Mouse (Mus musculus): Measurements from ENCODE around the gene Hat1.
A peak's percentile ranks its signal among the peaks of the same experiment; 100 is the strongest.

Hat1 gene

GRCm38 (mm10) chr2:71376433-71376906, 12.3 kb upstream of the Hat1 start:
- DNase-seq (ENCODE audit: low spot score in 2 of 2): no peak

- DNase-seq (ENCODE audit: low spot score in 2 of 2): no peak
Observed at GRCm38 (mm10) chr2:71377426-71377825, 11.3 kb upstream of the Hat1 start.

- no peak for DNase-seq (ENCODE audit: low spot score in 2 of 2)
Observed at GRCm38 (mm10) chr2:71381962-71382361, 6.8 kb upstream of the Hat1 start.

- DNase-seq (ENCODE audit: low spot score in 2 of 2): no peak
Observed at GRCm38 (mm10) chr2:71383890-71384289, 4.9 kb upstream of the Hat1 start.

- no peak for DNase-seq (ENCODE audit: low spot score in 2 of 2)
Observed at GRCm38 (mm10) chr2:71387766-71388165, 992 bp upstream of the Hat1 start.

- DNase-seq (ENCODE audit: low spot score in 2 of 2): no peak
Observed at GRCm38 (mm10) chr2:71389864-71390263, 1.1 kb downstream of the Hat1 start.

GRCm38 (mm10) chr2:71405613-71406012, 16.9 kb downstream of the Hat1 start:
- no peak for DNase-seq (ENCODE audit: low spot score in 2 of 2)

- no peak for DNase-seq (ENCODE audit: low spot score in 2 of 2)
Observed at GRCm38 (mm10) chr2:71418760-71419280, 30.1 kb downstream of the Hat1 start.

GRCm38 (mm10) chr2:71419408-71419807, 30.6 kb downstream of the Hat1 start:
- no peak for DNase-seq (ENCODE audit: low spot score in 2 of 2)

GRCm38 (mm10) chr2:71420895-71421425, 32.2 kb downstream of the Hat1 start:
- DNase-seq (ENCODE audit: low spot score in 2 of 2): no peak

GRCm38 (mm10) chr2:71424545-71424944, 35.8 kb downstream of the Hat1 start:
- DNase-seq (ENCODE audit: low spot score in 2 of 2): no peak

- DNase-seq (ENCODE audit: low spot score in 2 of 2): no peak
Observed at GRCm38 (mm10) chr2:71435440-71435839, 46.7 kb downstream of the Hat1 start.

- DNase-seq (ENCODE audit: low spot score in 2 of 2): no peak
Observed at GRCm38 (mm10) chr2:71443376-71443775, 54.6 kb downstream of the Hat1 start.

GRCm38 (mm10) chr2:71445536-71446196, 56.9 kb downstream of the Hat1 start:
- no peak for DNase-seq (ENCODE audit: low spot score in 2 of 2)

GRCm38 (mm10) chr2:71449604-71450003, 60.8 kb downstream of the Hat1 start:
- no peak for DNase-seq (ENCODE audit: low spot score in 2 of 2)

- no peak for DNase-seq (ENCODE audit: low spot score in 2 of 2)
Observed at GRCm38 (mm10) chr2:71451761-71452160, 63.0 kb downstream of the Hat1 start.

- DNase-seq (ENCODE audit: low spot score in 2 of 2): peak; percentile 87 to 93
Observed at GRCm38 (mm10) chr2:71453161-71453916, 64.6 kb downstream of the Hat1 start, which contains the start of gene Metap1d. Gene Metap1d (plus strand): TSS chr2:71453276.

GRCm38 (mm10) chr2:71453917-71454260, 65.1 kb downstream of the Hat1 start:
- no peak for DNase-seq (ENCODE audit: low spot score in 2 of 2)

- DNase-seq (ENCODE audit: low spot score in 2 of 2): no peak
Observed at GRCm38 (mm10) chr2:71458624-71459023, 69.9 kb downstream of the Hat1 start.

GRCm38 (mm10) chr2:71459659-71460058, 70.9 kb downstream of the Hat1 start:
- DNase-seq (ENCODE audit: low spot score in 2 of 2): no peak

- DNase-seq (ENCODE audit: low spot score in 2 of 2): no peak
Observed at GRCm38 (mm10) chr2:71461139-71461538, 72.4 kb downstream of the Hat1 start.

GRCm38 (mm10) chr2:71461589-71461988, 72.8 kb downstream of the Hat1 start:
- DNase-seq (ENCODE audit: low spot score in 2 of 2): no peak

- DNase-seq (ENCODE audit: low spot score in 2 of 2): no peak
Observed at GRCm38 (mm10) chr2:71462066-71462465, 73.3 kb downstream of the Hat1 start.
